Mouse (Mus musculus) heart, postnatal 0 days (tissue): ENCODE data around the gene Adamts20. TPM values are rescaled to one million over a fixed set of nuclear protein-coding genes. Genes with fewer than 3 reads are reported as not detected.

Experiments
- ATAC-seq: fragments of 200-750 bp; cut with Nextera tagmentation; 2 replicates; pipeline ENCODE4 v1.8.0; 2017; ENCODE audit warnings: low read depth, moderate number of reproducible peaks, moderate library complexity; ENCODE audit not compliant: insufficient read depth
- DNase-seq: peaks from one replicate; pipeline ENCODE4 v3.0.0-alpha.2; 2016; ENCODE audit warnings: low spot score
- H3K27ac ChIP-seq: fragments of 300-500 bp; sonication (generic); 2 replicates; pipeline ENCODE4 v1.5.1; 2014; ENCODE audit warnings: low read depth, mild to moderate bottlenecking
- H3K27me3 ChIP-seq: fragments of 300-500 bp; sonication (generic); 2 replicates; pipeline ENCODE4 v1.6.1; 2014; ENCODE audit warnings: low read length, mixed read lengths; ENCODE audit not compliant: control insufficient read depth, insufficient read depth
- H3K36me3 ChIP-seq: fragments of 300-500 bp; sonication (generic); replicated peaks from 2 replicates; pipeline ENCODE4 v1.6.1; 2014; ENCODE audit warnings: low read length, mixed read lengths; ENCODE audit not compliant: control insufficient read depth, insufficient read depth
- H3K4me1 ChIP-seq: fragments of 300-500 bp; sonication (generic); 2 replicates; pipeline ENCODE4 v1.6.1; 2014; ENCODE audit warnings: antibody characterized with exemption; ENCODE audit not compliant: control insufficient read depth, insufficient read depth
- H3K4me2 ChIP-seq: fragments of 300-500 bp; sonication (generic); 2 replicates; pipeline ENCODE4 v1.6.1; 2014; ENCODE audit warnings: low read depth, mild to moderate bottlenecking, low read length, moderate library complexity
- H3K4me3 ChIP-seq: fragments of 300-500 bp; sonication (generic); 2 replicates; pipeline ENCODE4 v1.5.1; 2014; ENCODE audit warnings: low read depth, low read length
- H3K9ac ChIP-seq: fragments of 300-500 bp; sonication (generic); replicated peaks from 2 replicates; pipeline ENCODE4 v1.6.1; 2014; ENCODE audit warnings: low read depth, low read length, mixed read lengths
- H3K9me3 ChIP-seq: fragments of 300-500 bp; sonication (generic); replicated peaks from 2 replicates; pipeline ENCODE4 v1.6.1; 2016; ENCODE audit warnings: low read length; ENCODE audit not compliant: control insufficient read depth
- CTCF ChIP-seq: IDR thresholded peaks from 2 replicates; pipeline ENCODE4 v1.5.1; 2016; ENCODE audit warnings: antibody characterized with exemption, control low read depth, low read depth
- EP300 ChIP-seq: IDR thresholded peaks from 2 replicates; pipeline ENCODE4 v1.6.1; 2016; ENCODE audit warnings: antibody characterized with exemption, low read depth
- WGBS: fragments of 180-500 bp; shearing (Covaris S2); extraction: QIAGEN DNeasy Blood & Tissue Kit; methylation state at CpG from one replicate; pipeline ENCODE4 v1.1.7; 2014; 5-methylcytosine and 5-hydroxymethylcytosine counted together
- polyA plus RNA-seq: library from polyadenylated mRNA; unstranded; fragments of >200 nt; fragmentation: Nextera tagmentation; extraction: Ambion mirVana; gene quantifications from 2 replicates; pipeline ENCODE4 v1.2.1, GENCODE M21; 2015
- total RNA-seq: library from RNA; depleted of rRNA; stranded (reverse); fragments of >200 nt; gene quantifications from 2 replicates; pipeline ENCODE4 v1.2.3, GENCODE M21; 2014; ENCODE audit warnings: low replicate concordance

The Adamts20 gene
- total and polyA plus RNA-seq, 2 experiments from 2014 or later, result 0.29 to 1.5 TPM

DNA sequence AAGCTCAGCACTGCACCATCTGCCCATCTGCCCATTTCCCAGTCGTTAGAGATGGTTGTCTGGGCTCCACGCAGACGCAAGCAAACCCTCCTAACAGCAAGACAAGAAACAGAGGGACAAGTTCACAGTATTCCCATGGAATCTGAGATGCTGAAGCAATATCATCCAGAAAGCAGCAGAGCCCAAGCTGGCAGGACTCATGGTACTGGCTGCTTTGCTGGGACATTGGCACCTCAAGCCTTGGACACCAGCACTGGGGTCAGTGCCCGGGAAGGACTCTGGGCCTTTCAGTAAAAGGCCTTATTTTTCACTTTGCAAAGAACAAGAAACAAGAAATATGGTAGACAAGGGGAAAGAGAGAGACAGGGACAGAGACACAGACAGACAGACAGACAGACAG is 36.5 kb downstream of the Adamts20 start:
- TF ChIP-seq EP300, result no peak
- no peak for TF ChIP-seq CTCF
- Histone ChIP-seq H3K9ac (no peak overlapping the region), H3K9me3 (no peaks in the 10 kb centered on the region), H3K4me3 (no peak overlapping the region), H3K4me1 (no peaks in the 10 kb centered on the region), H3K27ac (no peak overlapping the region), H3K4me2 (no peak overlapping the region), H3K36me3 (no peaks in the 10 kb centered on the region), H3K27me3 (no peaks in the 10 kb centered on the region)
- DNase-seq, result no peak
- ATAC-seq, result no peak
- WGBS, result 85% methylated on average over 4 of the region's 4 CpGs

GRCm38 (mm10) chr15:94427482-94428214 is 37.6 kb downstream of the Adamts20 start:
- Histone ChIP-seq H3K9me3 (no peaks in the 10 kb centered on the region), H3K9ac (no peak overlapping the region), H3K4me3 (no peak overlapping the region), H3K27me3 (no peaks in the 10 kb centered on the region), H3K36me3 (no peaks in the 10 kb centered on the region), H3K4me1 (no peaks in the 10 kb centered on the region), H3K4me2 (no peak overlapping the region), H3K27ac (no peak overlapping the region)
- ATAC-seq (no peak), DNase-seq (no peak)
- TF ChIP-seq EP300, result no peak
- no peak for TF ChIP-seq CTCF
- 74% methylated on average over 9 of the region's 9 CpGs for WGBS

DNA sequence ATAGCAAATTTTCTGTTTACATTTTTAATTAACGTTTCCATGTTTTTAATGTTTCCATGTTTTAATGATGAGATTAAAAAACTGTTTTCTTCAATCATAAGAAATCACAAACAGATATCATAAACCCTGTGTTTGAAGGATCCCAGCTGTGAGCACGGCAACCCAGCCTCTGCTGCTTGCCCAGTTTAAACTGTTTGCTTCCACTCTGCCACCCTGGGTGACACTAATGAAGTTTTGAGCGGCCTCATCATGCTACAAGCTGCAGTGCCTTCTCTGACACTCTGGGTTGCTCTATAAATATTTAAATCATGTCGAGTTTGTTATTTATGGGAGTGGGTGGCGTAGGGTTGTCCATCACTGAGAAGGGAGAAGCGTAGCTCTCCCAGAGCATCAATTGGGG is 44.7 kb downstream of the Adamts20 start:
- Histone ChIP-seq H3K27ac (no peak overlapping the region), H3K9me3 (no peaks in the 10 kb centered on the region), H3K36me3 (no peaks in the 10 kb centered on the region), H3K27me3 (no peaks in the 10 kb centered on the region), H3K4me3 (no peak overlapping the region), H3K9ac (no peak overlapping the region), H3K4me2 (no peak overlapping the region), H3K4me1 (no peaks in the 10 kb centered on the region)
- WGBS, result 62% methylated on average over 6 of the region's 6 CpGs
- no peak for ATAC-seq
- DNase-seq, result no peak
- TF ChIP-seq EP300, result no peak
- TF ChIP-seq CTCF, result no peak

GRCm38 (mm10) chr15:94419167-94419566 is 46.1 kb downstream of the Adamts20 start:
- TF ChIP-seq CTCF, result no peak
- TF ChIP-seq EP300, result no peak
- no peak overlapping the region for H3K4me3 ChIP-seq
- H3K9me3 ChIP-seq, result no peaks in the 10 kb centered on the region
- H3K9ac ChIP-seq, result no peak overlapping the region
- no peaks in the 10 kb centered on the region for H3K4me1 ChIP-seq
- no peak for DNase-seq
- 80% methylated on average over 9 of the region's 9 CpGs for WGBS
- no peak for ATAC-seq
- no peak overlapping the region for H3K27ac ChIP-seq
- no peaks in the 10 kb centered on the region for H3K27me3 ChIP-seq
- H3K36me3 ChIP-seq, result no peaks in the 10 kb centered on the region
- H3K4me2 ChIP-seq, result no peak overlapping the region

DNA sequence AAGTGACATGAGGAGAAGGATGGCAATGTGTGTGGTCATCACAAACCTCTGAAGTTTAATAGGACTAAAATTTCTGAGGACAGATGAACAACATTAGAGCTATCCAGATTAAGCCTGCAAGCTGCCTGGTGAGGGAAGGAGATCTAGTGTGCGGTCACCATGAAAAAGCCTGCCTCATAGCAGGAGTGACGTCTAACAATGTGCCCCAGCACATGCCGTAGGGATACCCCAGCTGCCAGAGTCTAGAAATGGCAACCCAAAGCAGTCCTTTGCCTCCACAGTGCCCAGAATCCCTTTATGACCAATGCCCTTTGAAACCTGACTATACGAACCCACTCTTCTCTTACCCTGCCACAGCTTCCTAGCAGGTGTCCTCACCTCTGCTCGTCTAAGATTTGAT is 46.8 kb downstream of the Adamts20 start:
- no peak for DNase-seq
- no peak overlapping the region for H3K27ac ChIP-seq
- ATAC-seq, result no peak
- no peaks in the 10 kb centered on the region for H3K4me1 ChIP-seq
- no peak overlapping the region for H3K9ac ChIP-seq
- H3K36me3 ChIP-seq, result no peaks in the 10 kb centered on the region
- 79% methylated on average over 5 of the region's 5 CpGs for WGBS
- no peaks in the 10 kb centered on the region for H3K27me3 ChIP-seq
- H3K9me3 ChIP-seq, result no peaks in the 10 kb centered on the region
- H3K4me3 ChIP-seq, result no peak overlapping the region
- TF ChIP-seq CTCF (no peak), EP300 (no peak)
- H3K4me2 ChIP-seq, result no peak overlapping the region
